Comparison of ENCODE assay signal across 10 mouse cellular contexts in genomic region chr11:64890776-64891175, GRCm38 (mm10).
A peak's percentile ranks its signal among the peaks of the same experiment; 100 is the strongest.
DNase-seq lines count a peak whose midpoint lies in the region; ATAC-seq and TF ChIP-seq lines count a peak whose summit lies in the region.
"Had no signal": no experiment of that assay in that cellular context is flagged by ENCODE, and none has a peak within 500 bp of the region (broad histone marks: within the 10 kb centered on the region; RNA-seq: fewer than 3 reads in every experiment).

No protein-coding gene starts in this region.

- H3K36me3 ChIP-seq in heart, adult 2 months (ENCODE audit: control insufficient read depth, insufficient read depth, low read length) = no peaks in the 10 kb centered on the region
- H3K36me3 ChIP-seq: embryonic facial prominence, embryonic 15.5 days; limb, embryonic 12.5 days had no signal

- intact Hi-C loops in heart, adult 2 months (cut with DNase I) = no loop called here
- intact Hi-C loops in heart, postnatal 25 days (cut with DNase I) = loop anchor here (10.0 kb wide), 1 partner anchor 1486 kb away; no protein-coding TSS in a partner anchor

- TF ChIP-seq EP300 in heart, adult 2 months (IDR thresholded peaks at IDR 0.05; ENCODE audit: insufficient read depth, low read depth, low read length) = no peak

- TF ChIP-seq CTCF in heart, adult 2 months (IDR thresholded peaks at IDR 0.05) = peak; percentile 58
- TF ChIP-seq CTCF in lung, adult 2 months (IDR thresholded peaks at IDR 0.05; ENCODE audit: insufficient read depth, low read length) = peak; percentile 65

- no peak overlapping the region for H3K9ac ChIP-seq in heart, adult 2 months (ENCODE audit: low read depth, low read length)
- H3K9ac ChIP-seq: embryonic facial prominence, embryonic 15.5 days; limb, embryonic 12.5 days had no signal

- ATAC-seq in frontal cortex, adult (ENCODE audit: low TSS enrichment) = no peak

- no peaks in the 10 kb centered on the region for H3K79me2 ChIP-seq in heart, adult 2 months (replicated peaks; ENCODE audit: control insufficient read depth, insufficient read depth, low read length)

- 35% methylated on average over 3 of the region's 3 CpGs for WGBS in heart, adult 2 months
- 34% methylated on average over 3 of the region's 3 CpGs for WGBS in lung, adult 2 months

- TF ChIP-seq POLR2A in heart, adult 2 months (IDR thresholded peaks at IDR 0.05; ENCODE audit: insufficient read depth, low read depth, low read length) = no peak
- no peak for TF ChIP-seq POLR2A in lung, adult 2 months (IDR thresholded peaks at IDR 0.05; ENCODE audit: borderline replicate concordance, extremely low read depth, low read depth, low read length)

- no peaks in the 10 kb centered on the region for H3K4me1 ChIP-seq in heart, adult 2 months (ENCODE audit: control insufficient read depth, insufficient read depth, low read length)
- no peaks in the 10 kb centered on the region for H3K4me1 ChIP-seq in lung, adult 2 months (ENCODE audit: control insufficient read depth, insufficient read depth, low read length)
- H3K4me1 ChIP-seq: embryonic facial prominence, embryonic 15.5 days; limb, embryonic 12.5 days had no signal

- H3K4me3 ChIP-seq in heart, adult 2 months = no peak overlapping the region
- no peak overlapping the region for H3K4me3 ChIP-seq in lung, adult 2 months (replicated peaks; ENCODE audit: extremely low read depth, low read depth, low read length)
- H3K4me3 ChIP-seq: embryonic facial prominence, embryonic 15.5 days; limb, embryonic 12.5 days had no signal

- DNase-seq in heart, adult 2 months = no peak
- no peak for DNase-seq in heart, postnatal 25 days (ENCODE audit: low spot score)
- DNase-seq in right cerebral cortex, postnatal 14 days = peak; percentile 17
- no peak for DNase-seq in right cerebral cortex, postnatal 36 days (ENCODE audit: low spot score in 2 of 2)
- peak; percentile 36 for DNase-seq in c-Kit-positive CD71-positive TER-119-negative erythroid progenitor cells, embryonic 14.5 days (ENCODE audit: low read depth)
- peak; percentile 5 for DNase-seq in lung, adult 2 months
- DNase-seq in thymus, postnatal 0 days (ENCODE audit: low spot score) = peak; percentile 68

- no peaks in the 10 kb centered on the region for H3K27me3 ChIP-seq in heart, adult 2 months (ENCODE audit: control insufficient read depth, insufficient read depth, low read length)
- H3K27me3 ChIP-seq: embryonic facial prominence, embryonic 15.5 days had no signal

- no peak overlapping the region for H3K27ac ChIP-seq in heart, adult 2 months
- H3K27ac ChIP-seq: embryonic facial prominence, embryonic 15.5 days; limb, embryonic 12.5 days had no signal

Comparison
In these comparisons a context has a peak if more than half of its experiments do, and no peak if none do; other contexts are left out.
1. DNase-seq: peak in right cerebral cortex, postnatal 14 days (single experiment), c-Kit-positive CD71-positive TER-119-negative erythroid progenitor cells, embryonic 14.5 days (single experiment), lung, adult 2 months (single experiment) and thymus, postnatal 0 days (single experiment); none in heart, adult 2 months (0 of 2), heart, postnatal 25 days (single experiment) and right cerebral cortex, postnatal 36 days (0 of 2).